Mouse (Mus musculus): ENCODE measurements around the gene Myo1f.

- TF ChIP-seq CTCF (conservative IDR thresholded peaks at IDR 0.05; ENCODE audit: low read length) (no peak), NANOG (IDR thresholded peaks at IDR 0.05; ENCODE audit: borderline replicate concordance, low read length) (no peak)
These were observed 76.3 kb downstream of the Myo1f start for GRCm38 (mm10) chr17:33631796-33632195.

All from E14TG2a.4 (cell line).